In the genomic region with DNA sequence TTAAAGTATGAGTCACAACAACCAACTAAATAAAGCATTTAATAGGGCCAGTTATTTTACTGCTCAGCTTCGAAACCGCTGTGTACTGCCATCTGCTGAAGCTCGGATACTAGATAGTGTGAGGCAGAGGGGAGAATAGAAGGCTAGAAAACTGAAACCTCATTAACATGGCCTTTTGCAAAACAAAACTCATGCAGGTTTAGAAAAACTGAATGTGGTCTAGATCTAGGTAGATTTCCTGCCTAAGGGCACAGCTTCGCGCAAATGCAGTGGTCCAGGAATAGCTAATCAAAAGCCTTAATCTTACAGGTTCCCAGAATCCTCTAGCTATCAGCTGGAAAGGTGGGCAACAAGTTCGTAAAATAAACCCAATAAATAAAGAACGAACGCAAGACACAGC, we compare ENCODE assay signal across 7 mouse cellular contexts. TPM values are rescaled to one million over a fixed set of nuclear protein-coding genes. Genes with fewer than 3 reads are reported as not detected.
A peak's percentile ranks its signal among the peaks of the same experiment; 100 is the strongest.
DNase-seq lines count a peak whose midpoint lies in the region; ATAC-seq and TF ChIP-seq lines count a peak whose summit lies in the region.

No protein-coding gene starts in this region.

- H3K4me3 ChIP-seq in spleen, adult 2 months (ENCODE audit: extremely low read depth, insufficient read depth, insufficient read length): peak overlapping the region; percentile 75
- H3K4me3 ChIP-seq in embryonic fibroblast, embryonic 13.5 days (ENCODE audit: insufficient read depth, low read length): peak overlapping the region; percentile 67
- H3K4me3 ChIP-seq in limb, embryonic 15.5 days: peak overlapping the region; percentile 97

- H3K9ac ChIP-seq in limb, embryonic 15.5 days: peak overlapping the region; percentile 88

- H3K4me2 ChIP-seq in limb, embryonic 15.5 days: peak overlapping the region; percentile 83

- peak overlapping the region; percentile 97 for H3K27ac ChIP-seq in spleen, adult 2 months (ENCODE audit: insufficient read depth, low read length)
- peak overlapping the region; percentile 94 for H3K27ac ChIP-seq in embryonic fibroblast, embryonic 13.5 days (ENCODE audit: insufficient read depth, low read length)
- H3K27ac ChIP-seq in limb, embryonic 15.5 days: peak overlapping the region; percentile 97

- H3K9me3 ChIP-seq in limb, embryonic 15.5 days: no peaks in the 10 kb centered on the region

- H3K36me3 ChIP-seq in spleen, adult 2 months (ENCODE audit: control insufficient read depth, insufficient read depth, low read length): no peaks in the 10 kb centered on the region; the same call in 1 of the 2 replicates
- H3K36me3 ChIP-seq in limb, embryonic 15.5 days: peaks cover 18% of the 10 kb centered on the region; the same call in 1 of the 2 replicates

- H3K4me1 ChIP-seq in spleen, adult 2 months (ENCODE audit: control insufficient read depth, insufficient read depth, insufficient read length): no peaks in the 10 kb centered on the region; the same call in 1 of the 2 replicates
- peaks cover 4% of the 10 kb centered on the region for H3K4me1 ChIP-seq in embryonic fibroblast, embryonic 13.5 days (ENCODE audit: control insufficient read depth, insufficient read depth, low read length)
- H3K4me1 ChIP-seq in limb, embryonic 15.5 days: peaks cover 4% of the 10 kb centered on the region; the same call in 1 of the 2 replicates

- no peaks in the 10 kb centered on the region for H3K27me3 ChIP-seq in spleen, adult 2 months (ENCODE audit: control insufficient read depth, insufficient read depth, low read length)
- no peaks in the 10 kb centered on the region for H3K27me3 ChIP-seq in limb, embryonic 15.5 days

- DNase-seq in spleen, adult 2 months (ENCODE audit: low read depth in 1 of 2, low spot score in 2 of 2): peak in 1 of 2 experiments; percentile 25
- DNase-seq in spleen, postnatal 4 days (ENCODE audit: low spot score in 2 of 2): no peak
- no peak for DNase-seq in yolk sac, embryonic 10.5 days (ENCODE audit: low spot score)
- DNase-seq in right cerebral cortex, postnatal 14 days: no peak
- no peak for DNase-seq in spleen, postnatal 36 days (ENCODE audit: low spot score in 2 of 2)

- no peak for ATAC-seq in limb, embryonic 15.5 days (ENCODE audit: insufficient number of reproducible peaks, low FRiP score, low TSS enrichment, low read depth)

- WGBS in spleen, adult 2 months: 12% methylated on average over 8 of the region's 8 CpGs
- 18% methylated on average over 8 of the region's 8 CpGs for WGBS in limb, embryonic 15.5 days

- no peak for TF ChIP-seq CTCF in spleen, adult 2 months (IDR thresholded peaks at IDR 0.05; ENCODE audit: extremely low read depth, insufficient read depth, insufficient read length, insufficient replicate concordance)
- no peak for TF ChIP-seq CTCF in embryonic fibroblast, embryonic 13.5 days (IDR thresholded peaks at IDR 0.05; ENCODE audit: borderline replicate concordance, insufficient read depth, low read length)

- TF ChIP-seq POLR2A in spleen, adult 2 months (IDR thresholded peaks at IDR 0.05; ENCODE audit: low read depth, low read length): no peak
- TF ChIP-seq POLR2A in embryonic fibroblast, embryonic 13.5 days (IDR thresholded peaks at IDR 0.05; ENCODE audit: low read depth, low read length): peak; percentile 42; the same call in 1 of the 2 replicates

RNA-seq across cellular contexts. Expression of gene Cnbd2, which starts 0.7 kb away (rescaled TPM):
- 2.0 and 2.2 TPM in 2 replicates for polyA plus RNA-seq in spleen, adult 2 months (2012; rRNA removed)
- polyA plus RNA-seq in embryonic fibroblast, embryonic 13.5 days (2011; ENCODE audit: insufficient read length, low read depth, missing spikeins): 1.3 and 3.4 TPM in 2 replicates
- 3.8 and 3.9 TPM in 2 replicates for polyA plus RNA-seq in limb, embryonic 15.5 days (2015; fragmentation: Nextera tagmentation; extraction: Ambion mirVana)

RNA-seq across cellular contexts. Expression of gene Scand1, which starts 1.1 kb away (rescaled TPM):
- 167 and 366 TPM in 2 replicates for polyA plus RNA-seq in spleen, adult 2 months (2012; rRNA removed)
- 16.3 and 23.3 TPM in 2 replicates for polyA plus RNA-seq in embryonic fibroblast, embryonic 13.5 days (2011; ENCODE audit: insufficient read length, low read depth, missing spikeins)
- polyA plus RNA-seq in limb, embryonic 15.5 days (2015; fragmentation: Nextera tagmentation; extraction: Ambion mirVana): 56.0 and 68.1 TPM in 2 replicates
